Mouse (Mus musculus) E14TG2a.4 (cell line): ENCODE measurements around the gene Fli1.

Source experiments
- CTCF ChIP-seq: conservative IDR thresholded peaks from 2 replicates; pipeline ENCODE4 v1.5.1; 2014; ENCODE audit warnings: low read length
- NANOG ChIP-seq: IDR thresholded peaks from 2 replicates; pipeline ENCODE4 v1.6.1; 2014; ENCODE audit warnings: borderline replicate concordance, low read length, mixed read lengths

GRCm38 (mm10) chr9:32549462-32550384 is 7.1 kb upstream of the Fli1 start:
- no peak for TF ChIP-seq CTCF
- no peak for TF ChIP-seq NANOG
